Mouse (Mus musculus): ENCODE data around the gene Afap1l2. TPM values are rescaled to one million over a fixed set of nuclear protein-coding genes. Genes with fewer than 3 reads are reported as not detected.

The Afap1l2 gene
- total RNA-seq, 2 experiments from 2014 or later: 1.6 TPM

GRCm38 (mm10) chr19:56874601-56875315 is 133.3 kb downstream of the Afap1l2 start:
- Histone ChIP-seq H3K4me3 (peak overlapping the region; percentile 65), H3K27ac (no peak overlapping the region)
- DNase-seq: no peak
- intact Hi-C loops (cut with DNase I): no loop called here
- TF ChIP-seq CTCF (IDR thresholded peaks at IDR 0.05): no peak

- DNase-seq: peak; percentile 28
- TF ChIP-seq CTCF (IDR thresholded peaks at IDR 0.05): no peak
- Histone ChIP-seq H3K4me3 (peak within 1 kb of the TSS; percentile 65), H3K27ac (no peak within 1 kb of the TSS)
- intact Hi-C loops (cut with DNase I): no loop called here
Measured at GRCm38 (mm10) chr19:56873816-56874600, 134.0 kb downstream of the Afap1l2 start, which contains the start of gene Vwa2. Vwa2 (plus strand) TSS chr19:56874249.

GRCm38 (mm10) chr19:56867701-56868100 is 140.3 kb downstream of the Afap1l2 start:
- no peak for DNase-seq
- no peak for TF ChIP-seq CTCF (IDR thresholded peaks at IDR 0.05)
- no peak overlapping the region for H3K27ac ChIP-seq
- no peak overlapping the region for H3K4me3 ChIP-seq
- intact Hi-C loops (cut with DNase I): no loop called here

Other genes starting within 250 kb of the Afap1l2 start
- gene Ccdc186, start 186.0 kb downstream of the Afap1l2 start, total RNA-seq (2021): 10 to 100 TPM; 23.1 to 26.7 TPM
- gene Tdrd1, start 182.0 kb downstream of the Afap1l2 start, total RNA-seq (2021): not detected
- gene Vwa2, start 134.0 kb downstream of the Afap1l2 start, total RNA-seq (2021): not detected